Mouse (Mus musculus): ENCODE data around the gene Dysf. TPM values are rescaled to one million over a fixed set of nuclear protein-coding genes. Genes with fewer than 3 reads are reported as not detected.

The Dysf gene
- polyA plus RNA-seq, 1 experiment from 2014 or later: 1.5 TPM

Other genes with a start within 250 kb of the Dysf start
- gene Ankrd53, start 245.9 kb upstream of the Dysf start, polyA plus RNA-seq (2015; fragmentation: Nextera tagmentation; extraction: Ambion mirVana): 0.19 and 0.24 TPM in 2 replicates
- 76.7 and 79.8 TPM in 2 replicates for gene Tex261, start 232.8 kb upstream of the Dysf start, polyA plus RNA-seq (2015; fragmentation: Nextera tagmentation; extraction: Ambion mirVana)
- 107 and 113 TPM in 2 replicates for gene Nagk, start 213.6 kb upstream of the Dysf start, polyA plus RNA-seq (2015; fragmentation: Nextera tagmentation; extraction: Ambion mirVana)
- 36.5 and 43.0 TPM in 2 replicates for gene Paip2b, start 176.8 kb upstream of the Dysf start, polyA plus RNA-seq (2015; fragmentation: Nextera tagmentation; extraction: Ambion mirVana)
- 88.5 and 90.8 TPM in 2 replicates for gene Zfp638, start 141.5 kb upstream of the Dysf start, polyA plus RNA-seq (2015; fragmentation: Nextera tagmentation; extraction: Ambion mirVana)

Data from forebrain, embryonic 15.5 days (tissue).